Mouse (Mus musculus): ENCODE data around the gene Cd40.

Gene Cd40

DNA sequence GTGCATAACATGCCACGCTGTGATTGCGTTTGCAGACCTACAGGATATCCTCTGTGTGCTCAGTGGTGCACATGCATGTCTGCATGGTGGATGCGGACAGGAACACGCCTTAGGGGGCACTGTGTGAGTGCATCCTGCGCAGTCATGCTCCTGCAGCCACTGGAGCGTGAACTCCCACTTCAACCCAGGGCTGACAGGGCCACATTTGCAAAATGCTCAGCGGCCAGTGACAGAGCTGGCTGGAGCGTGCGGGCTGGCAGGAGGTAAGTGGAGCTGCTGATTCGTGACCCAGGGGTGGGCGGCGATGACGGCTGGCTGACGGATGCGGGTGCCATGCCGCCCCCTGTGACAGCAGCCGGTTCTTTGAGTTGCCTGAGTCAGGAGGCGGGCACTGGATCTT, 51.2 kb downstream of the Cd40 start:
- DNase-seq: no peak

DNA sequence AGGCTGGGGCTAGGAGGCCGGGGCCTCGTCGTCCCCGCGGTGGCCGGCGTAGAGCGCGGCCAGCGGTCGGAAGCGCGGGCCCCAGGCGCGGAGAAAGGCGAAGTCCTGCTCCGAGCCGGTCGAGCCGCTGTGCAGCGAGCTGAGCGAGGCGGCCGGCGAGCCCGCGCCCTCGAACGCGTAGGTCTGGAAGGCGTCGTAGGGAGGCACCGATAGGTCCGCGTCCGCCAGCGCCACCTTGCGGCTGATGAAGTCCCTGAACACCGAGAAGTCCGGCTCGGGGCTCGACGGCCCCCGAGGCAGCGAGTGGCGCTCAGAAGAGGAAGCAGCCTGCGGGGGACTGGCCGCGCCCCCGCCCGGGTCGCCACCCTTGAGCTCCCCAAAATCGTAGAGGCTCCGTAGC, 56.7 kb downstream of the Cd40 start:
- DNase-seq: peak; percentile 84

DNA sequence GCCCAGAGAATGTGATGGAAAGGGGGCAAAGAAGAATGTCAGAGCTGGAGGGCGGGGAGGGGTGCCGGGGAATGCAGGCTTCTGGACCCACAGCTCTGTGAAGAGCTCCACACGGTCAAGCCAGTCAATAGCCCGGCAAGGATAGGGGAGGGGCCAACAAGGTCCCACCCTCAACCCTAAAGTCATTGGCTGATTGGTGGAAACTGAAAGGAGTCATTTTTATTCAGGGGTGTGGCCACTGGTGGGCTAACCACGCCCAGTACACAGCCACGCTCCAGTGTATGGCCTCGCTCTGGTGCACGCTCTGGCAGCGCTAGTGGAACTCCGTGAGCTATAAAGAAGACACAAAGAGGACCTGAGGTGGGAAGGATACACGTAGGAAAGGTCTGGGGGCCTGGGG, 58.3 kb downstream of the Cd40 start:
- DNase-seq: peak; percentile 25

DNA sequence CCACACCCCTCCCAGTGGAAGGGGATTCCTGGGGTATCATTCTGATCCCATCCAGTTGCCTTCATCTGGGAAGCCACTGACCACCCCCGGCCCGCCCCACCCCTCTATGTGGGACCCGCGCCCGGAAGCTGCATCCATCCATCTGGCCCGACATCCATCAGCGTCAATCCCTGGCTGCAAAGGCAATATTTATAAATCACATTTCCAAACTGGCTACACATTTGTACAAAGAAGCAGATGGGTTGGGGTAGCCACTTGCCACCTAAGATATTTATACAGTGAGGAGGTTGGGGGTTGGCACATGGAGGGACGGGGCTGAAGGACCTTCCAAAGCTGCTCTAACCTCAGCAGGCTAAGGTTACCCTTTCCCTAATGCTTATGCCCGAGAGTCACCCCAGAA, 65.3 kb downstream of the Cd40 start:
- no peak for DNase-seq

DNA sequence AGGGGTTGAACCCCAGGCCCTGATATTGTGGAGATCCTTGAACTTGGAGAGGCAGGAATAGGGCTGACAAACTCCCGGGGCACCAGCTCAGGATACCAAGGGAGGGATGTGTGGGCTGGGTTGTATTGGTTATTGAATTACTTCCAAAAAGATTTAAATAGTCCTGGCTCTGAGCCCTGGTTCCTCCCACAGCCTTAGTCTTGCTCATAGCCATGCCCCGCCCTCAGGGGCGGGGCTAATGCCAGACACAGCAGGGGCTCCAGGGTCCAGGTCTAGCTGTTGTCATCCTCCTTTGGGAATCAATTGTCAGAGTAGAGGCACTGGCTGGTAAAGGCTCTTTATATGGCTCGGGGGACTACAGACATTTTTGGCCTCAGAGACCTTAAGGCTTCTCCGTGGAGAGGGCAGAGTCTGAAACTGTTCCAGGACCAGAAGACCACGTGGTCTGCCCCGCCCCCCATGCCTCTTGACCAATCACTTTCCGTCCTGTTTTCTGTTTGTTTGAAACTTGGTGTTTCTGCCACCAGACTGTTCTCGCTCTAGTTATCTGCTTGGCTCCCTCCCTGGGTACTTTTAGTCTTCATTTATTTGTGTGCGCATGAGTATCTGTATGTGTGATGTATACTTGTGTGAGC, 65.9 kb downstream of the Cd40 start:
- no peak for DNase-seq
